ENCODE assay signal across 14 mouse cellular contexts in the genomic region with DNA sequence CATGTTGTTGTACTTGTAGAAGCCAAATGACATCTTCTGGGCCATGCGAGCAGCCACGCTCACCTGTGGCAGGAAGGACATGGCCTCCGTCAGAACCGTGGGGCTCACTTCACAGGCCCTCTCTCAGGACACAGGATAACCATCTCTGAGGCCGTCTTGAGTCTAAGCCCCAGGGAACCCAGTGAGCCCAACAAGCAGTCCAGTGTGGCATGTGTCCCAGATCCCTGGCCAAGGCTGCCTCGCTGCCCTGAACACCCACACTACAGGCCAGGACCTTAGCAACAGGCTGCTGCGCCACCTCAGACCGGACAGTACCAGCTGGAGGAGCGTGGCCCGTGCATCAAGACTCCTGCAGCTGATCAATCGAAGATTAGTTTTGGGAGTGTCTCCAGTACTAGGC.
"Had no signal": no experiment of that assay in that cellular context is flagged by ENCODE, and none has a peak within 500 bp of the region (broad histone marks: within the 10 kb centered on the region; RNA-seq: fewer than 3 reads in every experiment).

No protein-coding gene starts in this region.

- ATAC-seq: liver, postnatal 0 days; lung, postnatal 0 days; midbrain, embryonic 13.5 days; midbrain, embryonic 15.5 days had no signal

- DNase-seq: liver, postnatal 0 days; lung, adult 2 months; lung, postnatal 14 days; lung, postnatal 36 days; right cerebral cortex, postnatal 14 days; thymus, adult 2 months; thymus, postnatal 25 days; thymus, postnatal 4 days had no signal

- H3K27me3 ChIP-seq: lung, embryonic 15.5 days; midbrain, embryonic 13.5 days; midbrain, embryonic 15.5 days; neural tube, embryonic 12.5 days; stomach, embryonic 15.5 days had no signal
